Mouse (Mus musculus): ENCODE measurements around the gene Ralgapa2. TPM values are rescaled to one million over a fixed set of nuclear protein-coding genes. Genes with fewer than 3 reads are reported as not detected.

Gene Ralgapa2
- total and polyA plus RNA-seq, 3 experiments = 5.6 to 10.3 (median 8.9) TPM

GRCm38 (mm10) chr2:146502578-146503311, 9.4 kb downstream of the Ralgapa2 start:
- no peak for TF ChIP-seq SMC3 (IDR thresholded peaks at IDR 0.05; ENCODE audit: low read depth, low read length)
- TF ChIP-seq CHD1 (IDR thresholded peaks at IDR 0.05; ENCODE audit: low read depth, low read length) = no peak
- no peak for TF ChIP-seq PAX5 (IDR thresholded peaks at IDR 0.05; ENCODE audit: low read length)
- no peak for TF ChIP-seq JUN (IDR thresholded peaks at IDR 0.05; ENCODE audit: insufficient read depth, low read depth, low read length)
- no peak for TF ChIP-seq ZKSCAN1 (IDR thresholded peaks at IDR 0.05; ENCODE audit: borderline replicate concordance, low read depth, low read length)
- no peak for TF ChIP-seq GABPA (IDR thresholded peaks at IDR 0.05; ENCODE audit: insufficient replicate concordance, low read depth, low read length)
- TF ChIP-seq UBTF (IDR thresholded peaks at IDR 0.05; ENCODE audit: low read depth, low read length) = no peak
- Histone ChIP-seq H3K4me2 (ENCODE audit: insufficient read depth, low read depth, poor library complexity, severe bottlenecking) (no peak overlapping the region), H3K4me3 (replicated peaks in 1 of 3; ENCODE audit: low read depth in 2 of 3, low read length in 2 of 3, poor library complexity in 1 of 3) (no peak overlapping the region), H3K79me2 (replicated peaks; ENCODE audit: control insufficient read depth, extremely low read depth, insufficient read depth, poor library complexity, severe bottlenecking) (no peaks in the 10 kb centered on the region), H3K27me3 (replicated peaks) (no peaks in the 10 kb centered on the region), H3K36me3 (replicated peaks in 1 of 2; ENCODE audit: control insufficient read depth in 1 of 2, insufficient read depth in 1 of 2, low read length in 1 of 2) (peaks cover 0 to 15% of the 10 kb centered on the region in 2 experiments), H3K27ac (ENCODE audit: insufficient read depth, low read depth) (no peak overlapping the region), H3K9me3 (replicated peaks; ENCODE audit: low read length) (no peaks in the 10 kb centered on the region), H3K4me1 (ENCODE audit: control insufficient read depth in 1 of 2, insufficient read depth in 2 of 2) (no peaks in the 10 kb centered on the region; a peak in 1 of 4 replicates), H3K9ac (ENCODE audit: insufficient read depth, low read depth) (no peak overlapping the region)
- dilution Hi-C loops (cut with MboI; ENCODE audit: extremely low pct_ligation_motif_present, extremely low pct_unique_long_range_greater_than_20kb, low sequenced_read_pairs) (no loop called here), in situ Hi-C loops (cut with MboI; ENCODE audit: low pct_ligation_motif_present, low pct_unique_long_range_greater_than_20kb, low sequenced_read_pairs) (no loop called here)
- no peak for DNase-seq (ENCODE audit: extremely low read depth)

- no peak overlapping the region for H3K9ac ChIP-seq (ENCODE audit: insufficient read depth, low read depth)
Observed at GRCm38 (mm10) chr2:146500067-146500466, 12.1 kb downstream of the Ralgapa2 start.

GRCm38 (mm10) chr2:146499111-146499510, 13.0 kb downstream of the Ralgapa2 start:
- Histone ChIP-seq H3K9ac (ENCODE audit: insufficient read depth, low read depth) (no peak overlapping the region), H3K27me3 (replicated peaks) (no peaks in the 10 kb centered on the region), H3K4me1 (ENCODE audit: control insufficient read depth in 1 of 2, insufficient read depth in 2 of 2) (no peaks in the 10 kb centered on the region), H3K9me3 (replicated peaks; ENCODE audit: low read length) (no peaks in the 10 kb centered on the region), H3K4me3 (replicated peaks in 1 of 3; ENCODE audit: low read depth in 2 of 3, low read length in 2 of 3, poor library complexity in 1 of 3) (no peak overlapping the region), H3K79me2 (replicated peaks; ENCODE audit: control insufficient read depth, extremely low read depth, insufficient read depth, poor library complexity, severe bottlenecking) (no peaks in the 10 kb centered on the region), H3K36me3 (replicated peaks in 1 of 2; ENCODE audit: control insufficient read depth in 1 of 2, insufficient read depth in 1 of 2, low read length in 1 of 2) (peaks cover 0 to 17% of the 10 kb centered on the region in 2 experiments), H3K4me2 (ENCODE audit: insufficient read depth, low read depth, poor library complexity, severe bottlenecking) (no peak overlapping the region), H3K27ac (ENCODE audit: insufficient read depth, low read depth) (no peak overlapping the region)
- dilution Hi-C loops (cut with MboI; ENCODE audit: extremely low pct_ligation_motif_present, extremely low pct_unique_long_range_greater_than_20kb, low sequenced_read_pairs) (no loop called here), in situ Hi-C loops (cut with MboI; ENCODE audit: low pct_ligation_motif_present, low pct_unique_long_range_greater_than_20kb, low sequenced_read_pairs) (no loop called here)
- no peak for TF ChIP-seq RCOR1 (conservative IDR thresholded peaks at IDR 0.05; ENCODE audit: low read depth, low read length)
- no peak for DNase-seq (ENCODE audit: extremely low read depth)

More at GRCm38 (mm10) chr2:146500067-146500466, 12.1 kb downstream of the Ralgapa2 start:
- in situ Hi-C loops (cut with MboI; ENCODE audit: low pct_ligation_motif_present, low pct_unique_long_range_greater_than_20kb, low sequenced_read_pairs) (no loop called here), dilution Hi-C loops (cut with MboI; ENCODE audit: extremely low pct_ligation_motif_present, extremely low pct_unique_long_range_greater_than_20kb, low sequenced_read_pairs) (no loop called here)
- TF ChIP-seq USF1 (IDR thresholded peaks at IDR 0.05; ENCODE audit: low read depth, low read length) (no peak), PAX5 (IDR thresholded peaks at IDR 0.05; ENCODE audit: low read length) (no peak)
- no peaks in the 10 kb centered on the region for H3K4me1 ChIP-seq (ENCODE audit: control insufficient read depth in 1 of 2, insufficient read depth in 2 of 2)
- no peak overlapping the region for H3K4me2 ChIP-seq (ENCODE audit: insufficient read depth, low read depth, poor library complexity, severe bottlenecking)
- no peaks in the 10 kb centered on the region for H3K79me2 ChIP-seq (replicated peaks; ENCODE audit: control insufficient read depth, extremely low read depth, insufficient read depth, poor library complexity, severe bottlenecking)
- H3K27me3 ChIP-seq (replicated peaks) = no peaks in the 10 kb centered on the region
- DNase-seq (ENCODE audit: extremely low read depth) = no peak
- no peaks in the 10 kb centered on the region for H3K9me3 ChIP-seq (replicated peaks; ENCODE audit: low read length)
- peaks cover 0 to 17% of the 10 kb centered on the region in 2 experiments for H3K36me3 ChIP-seq (replicated peaks in 1 of 2; ENCODE audit: control insufficient read depth in 1 of 2, insufficient read depth in 1 of 2, low read length in 1 of 2)
- H3K27ac ChIP-seq (ENCODE audit: insufficient read depth, low read depth) = no peak overlapping the region
- H3K4me3 ChIP-seq (replicated peaks in 1 of 3; ENCODE audit: low read depth in 2 of 3, low read length in 2 of 3, poor library complexity in 1 of 3) = no peak overlapping the region
